Mouse (Mus musculus) gastrocnemius, postnatal 14 days (tissue): Measurements from ENCODE around the gene Dmpk. TPM values are rescaled to one million over a fixed set of nuclear protein-coding genes. Genes with fewer than 3 reads are reported as not detected.

ENCODE experiments used
- DNase-seq: peaks from one replicate; pipeline ENCODE4 v3.0.0; 2021; ENCODE audit warnings: mixed read lengths
- intact Hi-C: fragments of 180-260 bp; cut with DNase I; formaldehyde crosslinking; loops from one replicate; pipeline ENCODE4 v1.15.1; 2025; ENCODE audit warnings: low total_unique reads
- total RNA-seq, 2 experiments: library from RNA; stranded (reverse); gene quantifications; 2 replicates each; pipeline ENCODE4 v1.2.3; 2021

Dmpk gene
- total RNA-seq, 2 experiments from 2014 or later = 241 to 257 TPM

DNA sequence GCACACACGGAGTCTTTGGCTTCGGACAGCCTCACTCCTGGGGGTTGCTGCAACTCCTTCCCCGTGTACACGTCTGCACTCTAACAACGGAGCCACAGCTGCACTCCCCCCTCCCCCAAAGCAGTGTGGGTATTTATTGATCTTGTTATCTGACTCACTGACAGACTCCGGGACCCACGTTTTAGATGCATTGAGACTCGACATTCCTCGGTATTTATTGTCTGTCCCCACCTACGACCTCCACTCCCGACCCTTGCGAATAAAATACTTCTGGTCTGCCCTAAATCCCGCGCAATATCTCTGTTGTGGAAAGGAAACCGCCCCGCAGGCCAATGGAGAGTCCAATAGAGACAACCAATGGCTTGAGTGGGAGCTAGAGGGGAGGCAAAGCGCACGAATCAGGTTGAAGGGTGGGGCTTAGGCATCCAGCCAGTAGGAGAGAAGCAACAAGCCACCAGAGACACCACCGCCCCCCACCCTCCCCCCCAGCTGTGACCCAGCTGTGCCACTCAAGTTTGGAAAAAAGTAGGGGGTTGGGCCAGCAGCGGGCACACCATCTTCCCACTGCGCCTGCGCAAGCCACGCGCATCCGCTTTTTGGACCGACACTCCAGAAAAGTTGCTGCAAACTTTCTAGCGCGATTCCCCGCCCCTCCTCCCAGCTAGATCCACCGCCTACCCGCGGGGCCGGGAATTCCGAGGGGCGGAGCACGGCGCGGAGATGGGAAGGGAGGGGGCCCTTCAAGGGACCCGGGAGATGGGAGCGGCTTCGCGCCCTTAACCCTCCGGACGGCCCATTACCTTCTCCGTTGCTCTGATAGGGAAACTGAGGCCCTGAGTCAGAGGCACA lies 10.1 kb downstream of the Dmpk start:
- peak; percentile 96 for DNase-seq
- intact Hi-C loops = loop anchor here (2.0 kb wide), 1 partner anchor 25 kb away; no protein-coding TSS in a partner anchor

DNA sequence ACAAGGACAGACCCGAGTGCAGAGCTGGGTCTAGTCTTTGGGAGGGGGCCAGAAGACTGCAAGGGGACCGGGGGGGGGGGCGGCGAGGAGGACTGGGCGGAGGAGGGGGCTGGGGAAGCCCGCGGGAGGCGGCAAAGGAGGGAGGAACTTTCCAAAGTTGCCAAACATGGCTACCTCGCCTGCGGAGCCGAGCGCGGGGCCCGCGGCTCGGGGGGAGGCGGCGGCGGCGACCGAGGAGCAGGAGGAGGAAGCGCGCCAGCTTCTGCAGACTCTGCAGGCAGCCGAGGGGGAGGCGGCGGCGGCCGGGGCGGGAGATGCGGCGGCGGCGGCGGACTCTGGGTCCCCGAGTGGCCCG lies 10.8 kb downstream of the Dmpk start, which contains the start of gene Six5:
Gene Six5 (plus strand): TSS at position 124 of the 355 bp plus-strand sequence.
- intact Hi-C loops = no loop called here
- DNase-seq = peak; percentile 69

DNA sequence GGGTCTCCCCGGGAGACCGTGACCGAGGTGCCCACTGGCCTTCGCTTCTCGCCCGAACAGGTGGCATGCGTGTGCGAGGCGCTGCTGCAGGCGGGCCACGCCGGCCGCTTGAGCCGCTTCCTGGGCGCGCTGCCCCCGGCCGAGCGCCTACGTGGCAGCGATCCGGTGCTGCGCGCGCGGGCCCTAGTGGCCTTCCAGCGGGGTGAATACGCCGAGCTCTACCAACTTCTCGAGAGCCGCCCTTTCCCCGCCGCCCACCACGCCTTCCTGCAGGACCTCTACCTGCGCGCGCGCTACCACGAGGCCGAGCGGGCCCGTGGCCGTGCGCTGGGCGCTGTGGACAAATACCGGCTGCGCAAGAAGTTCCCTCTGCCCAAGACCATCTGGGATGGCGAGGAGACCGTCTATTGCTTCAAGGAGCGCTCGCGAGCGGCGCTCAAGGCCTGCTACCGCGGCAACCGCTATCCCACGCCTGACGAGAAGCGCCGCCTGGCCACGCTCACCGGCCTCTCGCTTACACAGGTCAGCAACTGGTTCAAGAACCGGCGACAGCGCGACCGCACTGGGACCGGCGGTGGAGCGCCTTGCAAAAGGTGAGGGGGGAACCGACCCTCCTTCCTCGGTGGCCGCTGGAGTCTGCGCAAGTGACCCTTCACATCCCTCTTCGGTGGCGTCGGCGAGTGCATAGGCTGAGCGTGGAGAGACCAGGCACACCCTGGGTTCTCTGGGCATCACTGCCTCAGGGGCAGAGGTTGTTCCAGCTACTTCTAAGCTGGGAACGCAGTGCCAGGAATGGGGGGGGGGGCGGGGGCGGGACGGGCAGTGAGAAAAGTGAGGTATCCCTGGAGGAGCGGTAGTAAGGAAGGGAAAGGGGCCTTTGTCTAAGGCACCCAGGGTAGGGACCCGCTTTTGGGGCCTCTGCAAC lies 11.4 kb downstream of the Dmpk start:
- DNase-seq = peak; percentile 61
- intact Hi-C loops = no loop called here

DNA sequence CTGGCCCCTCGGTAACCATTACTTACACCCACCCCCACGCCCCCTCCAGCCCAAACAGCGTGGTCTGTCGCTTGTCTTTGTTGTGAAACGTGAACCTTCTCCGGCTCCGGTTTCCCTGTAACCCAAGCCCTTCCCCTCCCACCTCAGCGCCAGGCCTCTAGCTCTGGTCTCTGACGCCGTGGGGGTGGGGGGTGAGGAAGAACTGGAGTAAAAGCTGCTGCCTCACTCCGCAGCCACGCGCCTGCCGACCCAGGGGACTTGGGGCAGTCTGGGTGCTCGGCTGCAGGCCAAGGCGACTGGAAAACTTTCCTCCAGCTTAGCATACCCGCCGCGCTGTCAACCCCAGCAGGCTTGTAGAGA lies 12.1 kb downstream of the Dmpk start:
- peak; percentile 75 for DNase-seq
- intact Hi-C loops = no loop called here

DNA sequence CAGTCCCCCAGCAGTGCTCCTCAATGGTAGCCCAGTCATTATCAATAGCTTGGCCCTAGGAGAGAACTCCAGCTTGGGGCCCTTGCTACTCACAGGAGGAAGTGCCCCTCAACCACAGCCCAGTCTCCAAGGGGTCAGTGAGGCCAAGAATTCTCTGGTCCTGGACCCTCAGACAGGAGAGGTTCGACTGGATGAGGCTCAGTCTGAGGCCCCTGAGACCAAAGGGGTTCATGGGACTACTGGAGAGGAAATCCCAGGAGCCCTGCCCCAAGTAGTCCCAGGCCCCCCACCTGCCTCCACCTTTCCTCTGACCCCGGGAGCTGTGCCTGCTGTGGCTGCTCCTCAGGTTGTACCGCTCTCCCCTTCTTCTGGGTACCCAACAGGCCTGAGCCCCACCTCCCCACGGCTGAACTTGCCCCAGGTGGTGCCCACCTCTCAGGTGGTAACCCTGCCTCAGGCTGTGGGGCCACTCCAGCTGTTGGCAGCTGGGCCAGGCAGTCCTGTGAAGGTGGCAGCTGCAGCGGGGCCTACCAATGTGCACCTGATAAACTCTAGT lies 12.8 kb downstream of the Dmpk start:
- intact Hi-C loops = no loop called here
- DNase-seq = no peak

DNA sequence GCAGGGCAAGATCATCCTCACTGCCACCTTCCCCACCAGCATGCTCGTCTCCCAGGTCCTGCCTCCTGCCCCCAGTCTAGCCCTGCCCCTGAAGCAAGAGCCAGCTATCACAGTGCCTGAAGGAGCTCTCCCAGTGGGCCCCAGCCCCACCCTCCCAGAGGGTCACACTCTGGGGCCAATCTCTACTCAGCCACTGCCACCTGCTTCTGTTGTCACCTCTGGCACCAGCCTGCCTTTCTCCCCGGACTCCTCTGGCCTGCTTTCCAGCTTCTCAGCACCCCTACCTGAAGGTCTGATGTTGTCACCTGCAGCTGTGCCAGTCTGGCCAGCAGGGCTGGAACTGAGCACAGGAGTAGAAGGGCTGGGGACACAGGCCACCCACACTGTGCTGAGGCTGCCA lies 13.6 kb downstream of the Dmpk start:
- intact Hi-C loops = no loop called here
- peak; percentile 6 for DNase-seq

DNA sequence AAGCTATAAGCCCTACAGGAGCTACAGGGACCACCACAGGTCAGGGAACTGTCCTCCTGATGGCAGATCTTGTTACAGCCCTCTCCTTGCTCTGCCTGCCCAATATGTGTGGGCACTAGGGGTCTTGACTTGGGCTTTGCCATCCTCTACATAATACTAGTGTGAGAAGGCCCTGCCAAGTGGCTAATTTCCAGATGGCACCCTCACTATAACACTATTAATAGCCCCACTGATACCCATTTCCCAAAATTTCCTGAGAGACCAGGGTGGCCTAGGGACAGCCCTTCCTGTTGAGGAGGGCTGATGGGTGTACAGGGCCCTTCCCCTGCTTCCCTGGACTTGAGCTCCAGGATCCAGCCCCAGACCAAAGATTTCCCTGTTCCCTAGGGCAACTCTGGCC lies 14.2 kb downstream of the Dmpk start:
- peak; percentile 11 for DNase-seq
- intact Hi-C loops = no loop called here

DNA sequence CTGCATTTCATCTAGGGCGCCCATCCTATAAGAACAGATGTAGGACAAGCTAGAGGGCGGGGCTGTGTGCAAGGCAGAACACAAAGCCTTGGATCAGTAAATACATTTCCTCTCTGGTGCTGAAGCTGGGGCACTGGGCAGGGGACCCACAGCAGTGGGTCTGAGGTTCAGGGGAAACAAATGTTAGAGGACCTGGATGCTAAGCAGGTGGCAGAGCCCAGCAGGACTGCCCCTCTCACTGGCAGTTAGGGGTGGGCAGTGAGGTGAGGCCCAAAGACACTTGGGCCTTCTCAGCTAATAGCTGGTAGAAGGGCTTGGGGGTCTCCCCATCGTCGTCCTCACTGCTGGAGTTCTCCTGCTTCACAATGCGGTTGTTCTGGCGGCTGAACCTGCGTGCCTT lies 15.2 kb downstream of the Dmpk start:
- intact Hi-C loops = no loop called here
- DNase-seq = no peak

DNA sequence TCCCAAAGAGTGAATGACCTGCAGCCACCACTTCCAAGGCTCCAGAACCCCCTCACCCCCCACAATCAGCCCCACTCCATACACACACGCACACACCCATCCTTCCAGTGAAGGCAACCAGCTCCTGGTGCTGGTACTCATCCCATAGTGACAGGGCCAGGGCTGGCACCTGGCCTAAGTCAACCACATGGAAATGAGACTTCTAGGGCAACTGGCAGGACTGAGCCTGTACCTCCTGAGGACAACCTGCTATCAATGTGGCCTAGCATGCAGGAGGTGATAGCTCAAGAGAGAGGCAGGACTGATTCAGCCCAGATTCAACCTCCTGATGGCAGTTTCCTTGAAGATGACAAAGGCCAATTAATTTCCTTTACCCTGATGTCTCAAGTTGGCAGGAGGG lies 16.6 kb downstream of the Dmpk start:
- no peak for DNase-seq
- intact Hi-C loops = no loop called here

DNA sequence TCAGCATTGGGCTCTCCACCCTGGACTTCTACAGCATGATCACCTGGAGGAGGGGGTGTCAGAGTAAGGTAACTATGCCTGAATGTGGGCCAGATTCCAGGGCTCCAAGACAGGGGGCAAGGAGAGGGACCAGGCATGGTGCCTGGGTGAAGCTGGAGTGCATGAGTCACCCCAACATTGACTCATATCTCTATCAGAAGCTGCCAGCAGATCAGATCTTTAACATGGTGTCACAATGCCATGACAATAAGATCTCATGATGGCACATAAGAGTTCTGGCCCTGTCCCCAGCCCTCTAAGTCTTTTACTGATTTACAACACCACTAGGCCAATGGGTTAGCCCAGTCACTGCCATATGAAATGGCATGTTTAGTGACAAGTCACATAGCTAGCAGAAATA lies 20.1 kb downstream of the Dmpk start:
- DNase-seq = no peak
- intact Hi-C loops = no loop called here

DNA sequence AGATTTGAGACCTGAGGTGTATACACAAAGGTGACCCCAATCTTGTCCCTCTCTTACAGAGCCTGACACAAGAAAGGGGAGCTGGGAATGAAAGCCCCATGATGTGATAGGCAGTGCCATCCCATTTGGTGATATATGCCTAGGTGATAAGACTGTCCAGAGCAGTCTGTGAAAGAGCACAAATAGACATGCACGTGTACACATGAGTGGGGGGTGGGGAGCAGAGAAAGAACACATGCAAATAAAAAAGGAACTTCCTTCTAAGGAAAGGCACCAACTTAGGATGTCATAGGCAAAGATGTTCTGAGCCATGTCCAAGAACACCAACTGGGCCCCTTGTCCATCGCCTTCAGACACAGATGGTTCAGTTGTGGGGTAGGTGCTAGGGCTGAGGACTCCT lies 20.8 kb downstream of the Dmpk start:
- intact Hi-C loops = no loop called here

DNA sequence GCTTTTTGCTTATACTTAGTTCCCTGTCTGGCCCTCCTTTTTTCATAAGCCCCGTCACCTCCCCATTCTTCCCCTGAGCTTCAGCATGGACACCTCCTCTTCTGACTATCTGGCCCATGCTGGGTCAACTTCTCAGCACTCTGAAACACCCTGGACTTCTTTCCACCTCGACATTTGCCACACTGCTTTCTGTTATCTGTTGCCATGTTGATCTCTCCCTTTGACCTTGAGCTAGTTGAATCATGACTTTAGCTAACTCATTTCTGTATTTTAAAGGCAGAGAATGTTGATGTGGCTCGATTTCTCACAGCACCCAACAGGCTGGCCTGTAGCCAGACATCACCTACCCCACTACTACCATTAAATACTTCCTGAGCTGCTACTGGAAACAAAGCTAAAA lies 23.8 kb downstream of the Dmpk start:
- intact Hi-C loops = no loop called here
- no peak for DNase-seq

More for the DNA sequence above, 20.8 kb downstream of the Dmpk start:
- DNase-seq = no peak

DNA sequence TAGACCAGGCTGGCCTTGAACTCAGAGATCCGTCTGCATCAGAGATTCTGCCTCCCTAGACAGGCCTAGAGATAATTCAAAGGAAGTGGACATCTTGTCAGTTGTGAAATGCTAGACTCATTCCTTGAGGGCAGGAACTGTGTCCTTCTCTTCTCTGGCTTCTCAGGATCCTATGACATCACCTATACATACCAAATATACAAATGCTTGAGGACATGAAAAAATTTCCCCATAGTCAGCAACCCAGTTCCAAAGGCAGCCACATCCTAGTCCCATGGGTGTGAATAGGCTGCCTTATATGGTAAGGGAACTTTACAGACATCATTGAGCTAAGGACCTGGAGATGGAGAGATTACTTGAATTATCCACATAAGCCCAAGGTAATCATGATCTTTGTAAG lies 25.9 kb downstream of the Dmpk start:
- intact Hi-C loops = no loop called here

DNA sequence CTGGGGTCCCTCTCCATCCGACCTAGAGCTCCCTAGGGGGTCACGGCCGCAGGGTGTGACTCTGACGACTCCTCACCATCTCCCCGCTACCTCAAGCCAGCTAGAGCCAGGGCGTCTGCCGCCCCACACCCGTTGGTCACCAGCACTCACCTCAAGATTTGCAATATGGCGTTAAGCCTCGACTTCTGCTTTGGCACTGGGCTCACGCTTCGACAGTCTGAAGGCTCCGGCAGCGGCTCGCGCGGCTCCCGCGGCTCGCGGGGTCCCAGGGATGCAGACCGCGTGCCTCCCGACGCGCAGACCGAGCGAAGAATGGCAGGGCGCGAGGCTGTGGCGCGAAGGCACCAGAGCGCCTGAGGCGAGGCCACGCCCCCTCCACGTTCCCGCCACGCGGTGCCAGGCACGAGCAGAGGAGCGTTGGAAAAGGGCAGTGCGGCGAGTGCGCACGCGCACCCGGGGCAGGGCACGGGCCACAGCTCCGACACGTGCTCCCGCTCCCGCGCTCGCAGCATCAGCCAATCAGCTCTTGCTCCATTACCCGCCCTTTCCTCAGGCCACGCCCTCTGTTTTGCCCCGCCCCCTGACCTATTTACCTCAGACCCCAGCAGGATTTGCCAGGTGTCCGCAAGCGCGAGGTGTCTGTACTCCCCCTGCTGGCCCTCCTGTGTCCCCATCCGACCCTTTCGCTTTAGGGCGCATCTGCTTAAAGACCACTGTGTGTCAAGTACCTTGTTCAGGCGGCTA lies 34.6 kb downstream of the Dmpk start, which contains the start of gene Gm4969:
Gene Gm4969 (minus strand): TSS at position 341 of the 744 bp plus-strand sequence.
- peak; percentile 53 for DNase-seq
- intact Hi-C loops = no loop called here

More for the DNA sequence above, 25.9 kb downstream of the Dmpk start:
- DNase-seq = no peak

DNA sequence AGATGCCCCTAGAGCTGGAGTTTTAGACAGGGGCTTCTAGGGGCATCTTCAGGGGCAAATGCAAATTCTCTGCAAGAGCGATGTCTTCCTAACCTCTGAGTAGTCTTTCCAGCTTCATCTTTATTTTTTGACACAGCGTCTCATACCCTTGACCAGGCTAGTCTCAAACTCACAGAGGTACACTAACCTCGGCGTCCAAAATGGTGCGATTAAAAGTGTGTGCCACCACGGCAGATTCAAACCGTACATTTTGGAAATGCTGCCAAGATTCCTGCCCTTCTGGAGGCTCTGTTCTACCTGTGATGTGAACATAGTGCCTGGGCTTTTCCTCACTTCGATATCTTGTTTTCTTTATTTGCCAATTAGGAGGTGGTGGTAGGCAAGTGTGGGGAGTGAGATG lies 35.4 kb downstream of the Dmpk start:
- DNase-seq = no peak
- intact Hi-C loops = no loop called here

DNA sequence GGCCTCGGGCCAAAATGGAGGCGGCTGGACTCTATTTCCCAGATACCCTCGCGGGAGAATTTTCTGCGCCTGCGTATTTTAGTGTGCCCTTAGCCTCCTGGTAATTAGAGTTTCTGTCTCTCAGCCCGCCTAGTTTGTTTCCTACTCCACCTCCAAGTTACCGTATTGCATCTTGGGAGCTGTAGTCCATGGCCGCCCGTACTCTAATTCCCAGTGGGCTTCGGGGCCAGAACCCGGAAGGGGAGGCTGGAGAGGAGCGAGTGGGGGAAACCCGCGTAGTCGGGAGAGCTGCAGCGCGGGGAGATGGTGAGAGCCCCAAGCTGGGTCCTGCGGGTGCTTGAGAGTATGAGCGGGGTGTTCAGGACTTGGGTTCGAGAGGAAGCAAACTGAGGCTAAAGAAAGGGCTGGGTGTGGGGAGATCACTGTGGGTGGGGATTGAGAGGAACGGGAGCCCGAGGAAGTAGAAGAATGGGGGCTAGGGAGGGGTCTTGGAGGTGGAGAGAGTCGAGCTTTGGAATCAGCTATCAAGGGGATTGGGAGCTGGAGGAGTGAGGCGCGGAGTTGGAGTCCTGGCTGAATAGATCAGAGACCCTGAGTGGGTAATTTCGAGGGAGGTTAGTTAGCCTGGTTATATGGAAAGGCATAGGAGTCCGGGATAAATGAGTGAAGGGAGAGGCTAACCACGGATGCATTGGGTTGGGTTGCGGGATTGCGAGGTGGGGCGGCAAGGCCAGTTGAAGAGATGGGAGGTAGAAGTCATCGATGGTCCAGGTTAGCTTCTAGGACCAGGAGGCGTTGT lies 36.2 kb downstream of the Dmpk start, which contains the start of gene Fbxo46:
Gene Fbxo46 (plus strand): TSS at position 229 of the 799 bp plus-strand sequence.
- intact Hi-C loops = no loop called here
- DNase-seq = peak; percentile 91

DNA sequence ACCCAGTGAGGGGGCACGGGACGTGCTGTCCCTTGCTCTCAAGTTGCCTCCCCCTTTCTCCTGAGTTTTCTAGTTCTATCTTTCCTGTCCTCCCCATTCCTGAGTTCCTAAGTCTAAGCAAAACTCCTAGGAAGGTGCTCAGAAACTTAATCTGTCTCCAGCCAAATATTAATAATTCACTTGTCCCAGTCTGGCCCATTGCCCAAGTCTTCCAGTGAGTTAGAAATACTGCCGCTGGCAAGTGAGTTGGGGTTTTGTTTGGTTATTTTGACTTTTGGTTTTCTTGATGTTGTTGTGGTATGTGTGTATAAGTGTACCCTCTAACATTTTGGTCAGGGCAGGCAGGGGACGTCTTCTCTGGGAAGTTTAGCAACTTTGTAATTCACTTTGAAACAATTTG lies 38.0 kb downstream of the Dmpk start:
- no peak for DNase-seq
- intact Hi-C loops = no loop called here

DNA sequence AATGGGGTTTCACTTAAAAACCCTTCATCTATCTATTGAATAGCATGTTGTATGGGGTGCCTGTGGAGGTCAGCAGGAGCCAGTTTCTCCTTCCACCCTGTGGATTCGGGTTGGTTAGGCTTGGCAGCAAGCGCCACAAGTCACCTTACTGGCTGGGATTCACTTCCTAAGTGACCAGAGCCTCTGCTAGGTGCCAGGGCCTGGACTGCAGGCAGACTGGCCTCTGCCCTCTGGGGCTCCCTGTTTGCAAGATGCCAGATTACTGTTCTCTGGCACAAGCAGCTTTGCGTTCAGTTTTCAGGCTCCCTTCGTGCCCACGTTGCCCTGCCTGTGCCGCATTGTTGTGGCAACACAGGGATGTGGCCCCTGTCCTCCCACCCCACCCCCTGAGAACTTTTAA lies 41.1 kb downstream of the Dmpk start:
- intact Hi-C loops = no loop called here
- no peak for DNase-seq

DNA sequence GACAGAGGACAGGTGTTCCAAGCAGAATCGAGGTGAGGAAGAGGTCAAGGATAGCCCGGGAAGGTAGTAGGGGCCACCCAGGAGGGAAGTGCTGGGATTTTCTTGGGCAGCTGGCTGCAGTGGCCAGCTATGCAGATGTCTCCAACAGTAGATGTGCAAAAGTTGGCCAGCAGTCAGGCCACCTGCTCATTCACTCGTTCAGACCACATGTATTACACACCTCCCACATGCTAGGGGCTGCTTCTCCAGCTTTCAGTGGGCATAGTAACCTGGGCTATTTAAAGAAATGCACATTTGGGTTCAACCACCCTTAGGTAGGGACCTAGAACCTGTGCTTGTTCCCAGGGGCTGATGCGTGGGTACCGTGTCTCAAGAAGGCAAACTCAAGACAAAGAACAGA lies 44.1 kb downstream of the Dmpk start:
- intact Hi-C loops = no loop called here
- no peak for DNase-seq
